Mouse (Mus musculus): ENCODE measurements around the gene Dixdc1. TPM values are rescaled to one million over a fixed set of nuclear protein-coding genes. Genes with fewer than 3 reads are reported as not detected.
A peak's percentile ranks its signal among the peaks of the same experiment; 100 is the strongest.

The Dixdc1 gene
- polyA plus RNA-seq, 1 experiment from 2014 or later = 39.2 TPM

- peak overlapping the region; percentile 67 for H3K4me3 ChIP-seq (ENCODE audit: low read depth, low read length)
- peak overlapping the region; percentile 64; the same call in 1 of the 2 replicates for H3K27ac ChIP-seq (ENCODE audit: low read depth, low read length)
- peaks cover 12% of the 10 kb centered on the region for H3K4me1 ChIP-seq (ENCODE audit: control insufficient read depth, insufficient read depth, low read length)
- peak overlapping the region; percentile 97 for H3K4me2 ChIP-seq (ENCODE audit: low read depth, low read length)
- 0% methylated on average over 12 of the region's 12 CpGs for WGBS
- peaks cover 18% of the 10 kb centered on the region; the same call in 1 of the 2 replicates for H3K36me3 ChIP-seq (ENCODE audit: control insufficient read depth, insufficient read depth, low read length)
- no peaks in the 10 kb centered on the region for H3K9me3 ChIP-seq (ENCODE audit: control insufficient read depth, low read length)
- peak overlapping the region; percentile 54 for H3K9ac ChIP-seq (replicated peaks; ENCODE audit: low read depth, low read length)
- H3K27me3 ChIP-seq (ENCODE audit: control insufficient read depth, insufficient read depth, low read length) = no peaks in the 10 kb centered on the region
- ATAC-seq (ENCODE audit: low read depth) = peak; percentile 76; the same call in 1 of the 2 replicates
Measured at GRCm38 (mm10) chr9:50697706-50698041, 41.6 kb downstream of the Dixdc1 start.

GRCm38 (mm10) chr9:50696851-50697705 lies 42.2 kb downstream of the Dixdc1 start:
- Histone ChIP-seq H3K36me3 (ENCODE audit: control insufficient read depth, insufficient read depth, low read length) (peaks cover 18% of the 10 kb centered on the region; the same call in 1 of the 2 replicates), H3K4me2 (ENCODE audit: low read depth, low read length) (peak overlapping the region; percentile 97), H3K4me3 (ENCODE audit: low read depth, low read length) (peak overlapping the region; percentile 67), H3K9me3 (ENCODE audit: control insufficient read depth, low read length) (no peaks in the 10 kb centered on the region), H3K9ac (replicated peaks; ENCODE audit: low read depth, low read length) (peak overlapping the region; percentile 54), H3K27me3 (ENCODE audit: control insufficient read depth, insufficient read depth, low read length) (no peaks in the 10 kb centered on the region), H3K4me1 (ENCODE audit: control insufficient read depth, insufficient read depth, low read length) (peaks cover 12% of the 10 kb centered on the region), H3K27ac (ENCODE audit: low read depth, low read length) (peak overlapping the region; percentile 64; the same call in 1 of the 2 replicates)
- 31% methylated on average over 12 of the region's 12 CpGs for WGBS
- ATAC-seq (ENCODE audit: low read depth) = no peak

- H3K4me2 ChIP-seq (ENCODE audit: low read depth, low read length) = no peak overlapping the region; the same call in 1 of the 2 replicates
- no peak overlapping the region for H3K4me3 ChIP-seq (ENCODE audit: low read depth, low read length)
- no peaks in the 10 kb centered on the region for H3K9me3 ChIP-seq (ENCODE audit: control insufficient read depth, low read length)
- H3K27me3 ChIP-seq (ENCODE audit: control insufficient read depth, insufficient read depth, low read length) = no peaks in the 10 kb centered on the region
- WGBS = 85% methylated on average over 6 of the region's 6 CpGs
- peaks cover 22% of the 10 kb centered on the region for H3K36me3 ChIP-seq (ENCODE audit: control insufficient read depth, insufficient read depth, low read length)
- H3K4me1 ChIP-seq (ENCODE audit: control insufficient read depth, insufficient read depth, low read length) = peaks cover 12% of the 10 kb centered on the region
- no peak overlapping the region for H3K9ac ChIP-seq (replicated peaks; ENCODE audit: low read depth, low read length)
- ATAC-seq (ENCODE audit: low read depth) = no peak
- H3K27ac ChIP-seq (ENCODE audit: low read depth, low read length) = no peak overlapping the region
Measured at GRCm38 (mm10) chr9:50695153-50695552, 44.2 kb downstream of the Dixdc1 start.

- Histone ChIP-seq H3K27me3 (ENCODE audit: control insufficient read depth, insufficient read depth, low read length) (no peaks in the 10 kb centered on the region), H3K4me1 (ENCODE audit: control insufficient read depth, insufficient read depth, low read length) (peaks cover 12% of the 10 kb centered on the region), H3K9ac (replicated peaks; ENCODE audit: low read depth, low read length) (no peak overlapping the region), H3K4me3 (ENCODE audit: low read depth, low read length) (no peak overlapping the region), H3K36me3 (ENCODE audit: control insufficient read depth, insufficient read depth, low read length) (peaks cover 38% of the 10 kb centered on the region), H3K9me3 (ENCODE audit: control insufficient read depth, low read length) (no peaks in the 10 kb centered on the region), H3K4me2 (ENCODE audit: low read depth, low read length) (no peak overlapping the region), H3K27ac (ENCODE audit: low read depth, low read length) (no peak overlapping the region)
- 17% methylated on average over 10 of the region's 10 CpGs for WGBS
- ATAC-seq (ENCODE audit: low read depth) = no peak
Measured at GRCm38 (mm10) chr9:50693631-50694030, 45.7 kb downstream of the Dixdc1 start.

GRCm38 (mm10) chr9:50692626-50693580 lies 46.4 kb downstream of the Dixdc1 start:
- 14% methylated on average over 13 of the region's 13 CpGs for WGBS
- Histone ChIP-seq H3K27ac (ENCODE audit: low read depth, low read length) (no peak overlapping the region), H3K4me3 (ENCODE audit: low read depth, low read length) (no peak overlapping the region), H3K4me2 (ENCODE audit: low read depth, low read length) (no peak overlapping the region), H3K9me3 (ENCODE audit: control insufficient read depth, low read length) (no peaks in the 10 kb centered on the region), H3K36me3 (ENCODE audit: control insufficient read depth, insufficient read depth, low read length) (peaks cover 45% of the 10 kb centered on the region), H3K9ac (replicated peaks; ENCODE audit: low read depth, low read length) (no peak overlapping the region; the same call in 1 of the 2 replicates), H3K4me1 (ENCODE audit: control insufficient read depth, insufficient read depth, low read length) (peaks cover 12% of the 10 kb centered on the region), H3K27me3 (ENCODE audit: control insufficient read depth, insufficient read depth, low read length) (no peaks in the 10 kb centered on the region)
- ATAC-seq (ENCODE audit: low read depth) = no peak

- Histone ChIP-seq H3K4me3 (ENCODE audit: low read depth, low read length) (no peak overlapping the region), H3K36me3 (ENCODE audit: control insufficient read depth, insufficient read depth, low read length) (peaks cover 74% of the 10 kb centered on the region), H3K27ac (ENCODE audit: low read depth, low read length) (no peak overlapping the region), H3K4me1 (ENCODE audit: control insufficient read depth, insufficient read depth, low read length) (no peaks in the 10 kb centered on the region), H3K9ac (replicated peaks; ENCODE audit: low read depth, low read length) (no peak overlapping the region), H3K4me2 (ENCODE audit: low read depth, low read length) (no peak overlapping the region), H3K27me3 (ENCODE audit: control insufficient read depth, insufficient read depth, low read length) (no peaks in the 10 kb centered on the region), H3K9me3 (ENCODE audit: control insufficient read depth, low read length) (no peaks in the 10 kb centered on the region)
- WGBS = 86% methylated on average over 6 of the region's 6 CpGs
- no peak for ATAC-seq (ENCODE audit: low read depth)
Measured at GRCm38 (mm10) chr9:50686866-50687652, 52.3 kb downstream of the Dixdc1 start.

GRCm38 (mm10) chr9:50681727-50682126 lies 57.6 kb downstream of the Dixdc1 start:
- Histone ChIP-seq H3K4me3 (ENCODE audit: low read depth, low read length) (no peak overlapping the region), H3K4me2 (ENCODE audit: low read depth, low read length) (no peak overlapping the region), H3K36me3 (ENCODE audit: control insufficient read depth, insufficient read depth, low read length) (peaks cover 56% of the 10 kb centered on the region), H3K9ac (replicated peaks; ENCODE audit: low read depth, low read length) (no peak overlapping the region), H3K4me1 (ENCODE audit: control insufficient read depth, insufficient read depth, low read length) (no peaks in the 10 kb centered on the region), H3K27me3 (ENCODE audit: control insufficient read depth, insufficient read depth, low read length) (no peaks in the 10 kb centered on the region), H3K9me3 (ENCODE audit: control insufficient read depth, low read length) (no peaks in the 10 kb centered on the region), H3K27ac (ENCODE audit: low read depth, low read length) (no peak overlapping the region)
- 65% methylated on average over 7 of the region's 7 CpGs for WGBS
- no peak for ATAC-seq (ENCODE audit: low read depth)

GRCm38 (mm10) chr9:50679406-50679805 lies 59.9 kb downstream of the Dixdc1 start:
- no peak overlapping the region for H3K4me3 ChIP-seq (ENCODE audit: low read depth, low read length)
- no peak overlapping the region for H3K27ac ChIP-seq (ENCODE audit: low read depth, low read length)
- H3K4me2 ChIP-seq (ENCODE audit: low read depth, low read length) = no peak overlapping the region
- 100% methylated on average over 1 of the region's 1 CpGs for WGBS
- ATAC-seq (ENCODE audit: low read depth) = no peak
- no peaks in the 10 kb centered on the region for H3K27me3 ChIP-seq (ENCODE audit: control insufficient read depth, insufficient read depth, low read length)
- no peak overlapping the region for H3K9ac ChIP-seq (replicated peaks; ENCODE audit: low read depth, low read length)
- H3K4me1 ChIP-seq (ENCODE audit: control insufficient read depth, insufficient read depth, low read length) = no peaks in the 10 kb centered on the region
- H3K9me3 ChIP-seq (ENCODE audit: control insufficient read depth, low read length) = no peaks in the 10 kb centered on the region
- peaks cover 55% of the 10 kb centered on the region for H3K36me3 ChIP-seq (ENCODE audit: control insufficient read depth, insufficient read depth, low read length)
